Mouse (Mus musculus) MEL (cell line): ENCODE measurements around the gene Ankmy2. TPM values are rescaled to one million over a fixed set of nuclear protein-coding genes. Genes with fewer than 3 reads are reported as not detected.

Source experiments
- DNase-seq: peaks from one replicate; pipeline ENCODE4 v3.0.0; 2011; ENCODE audit warnings: low read depth, low spot score
- H3K27ac ChIP-seq: 2 replicates; pipeline ENCODE4 v1.5.1; 2012; ENCODE audit warnings: low read depth, mild to moderate bottlenecking, control low read depth, low read length, moderate library complexity; ENCODE audit not compliant: control insufficient read depth
- H3K27me3 ChIP-seq, 2 experiments: fragments of 150-350 bp in 1 of 2; sonication (generic) in 1 of 2; 2 replicates each; pipeline ENCODE4 v1.6.1; 2012; ENCODE audit warnings: low read length in 2 of 2, mild to moderate bottlenecking in 2 of 2, improper control_type of control experiment in 1 of 2, moderate library complexity in 1 of 2; ENCODE audit not compliant: insufficient read depth in 2 of 2, control insufficient read depth in 1 of 2
- H3K36me3 ChIP-seq, 2 experiments: 2 replicates each; pipeline ENCODE4 v1.6.1; 2012 to 2014; ENCODE audit warnings: low read length in 2 of 2, improper control_type of control experiment in 1 of 2, inconsistent platforms in 1 of 2, mild to moderate bottlenecking in 1 of 2; ENCODE audit not compliant: insufficient read depth in 2 of 2, control insufficient read depth in 1 of 2
- H3K4me1 ChIP-seq, 2 experiments: fragments of 150-350 bp in 1 of 2; sonication (generic) in 1 of 2; 2 replicates each; pipeline ENCODE4 v1.6.1; 2012; ENCODE audit warnings: low read length in 2 of 2, improper control_type of control experiment in 1 of 2, mild to moderate bottlenecking in 1 of 2; ENCODE audit not compliant: insufficient read depth in 2 of 2, control insufficient read depth in 1 of 2
- H3K4me3 ChIP-seq, 2 experiments: fragments of 150-350 bp in 1 of 2; sonication (generic) in 1 of 2; 2 replicates each; pipeline ENCODE4 v1.5.1; 2012; ENCODE audit warnings: low read depth in 2 of 2, low read length in 2 of 2, mild to moderate bottlenecking in 2 of 2, moderate library complexity in 2 of 2, control low read depth in 1 of 2, improper control_type of control experiment in 1 of 2; ENCODE audit not compliant: control insufficient read depth in 1 of 2, insufficient read depth in 1 of 2
- H3K79me2 ChIP-seq: 2 replicates; pipeline ENCODE4 v1.6.1; 2012; ENCODE audit warnings: mild to moderate bottlenecking, low read length, moderate library complexity; ENCODE audit not compliant: control insufficient read depth, poor library complexity, insufficient read depth
- H3K9ac ChIP-seq: 2 replicates; pipeline ENCODE4 v1.6.1; 2012; ENCODE audit warnings: low read depth, mild to moderate bottlenecking, control low read depth, low read length, moderate library complexity; ENCODE audit not compliant: control insufficient read depth, poor library complexity, severe bottlenecking
- H3K9me3 ChIP-seq: fragments of 150-350 bp; sonication (generic); replicated peaks from 2 replicates; pipeline ENCODE4 v1.6.1; 2012; ENCODE audit warnings: mild to moderate bottlenecking, low read length, improper control_type of control experiment, moderate library complexity; ENCODE audit not compliant: insufficient read depth
- BHLHE40 ChIP-seq: IDR thresholded peaks from 2 replicates; pipeline ENCODE4 v1.6.1; 2012; ENCODE audit warnings: low read depth, mild to moderate bottlenecking, inconsistent platforms, low read length, improper control_type of control experiment, borderline replicate concordance
- CHD1 ChIP-seq: IDR thresholded peaks from 2 replicates; pipeline ENCODE4 v1.6.1; 2012; ENCODE audit warnings: low read depth, mild to moderate bottlenecking, inconsistent platforms, low read length, improper control_type of control experiment
- CTCF ChIP-seq, 3 experiments: IDR thresholded peaks in 2 of 3; conservative IDR thresholded peaks in 1 of 3; 2 replicates each; pipeline ENCODE4 v1.5.1; 2011 to 2012; ENCODE audit warnings: low read length in 3 of 3, low read depth in 2 of 3, mild to moderate bottlenecking in 2 of 3, improper control_type of control experiment in 1 of 3, inconsistent platforms in 1 of 3, mixed read lengths in 1 of 3, moderate library complexity in 1 of 3; ENCODE audit not compliant: control insufficient read depth in 1 of 3, insufficient read depth in 1 of 3, poor library complexity in 1 of 3, severe bottlenecking in 1 of 3
- E2F4 ChIP-seq: IDR thresholded peaks from 2 replicates; pipeline ENCODE4 v1.6.1; 2011; ENCODE audit warnings: low read depth, low read length, improper control_type of control experiment, borderline replicate concordance
- ELF1 ChIP-seq: IDR thresholded peaks from 2 replicates; pipeline ENCODE4 v1.6.1; 2014; ENCODE audit warnings: low read depth, mild to moderate bottlenecking, inconsistent platforms, low read length, improper control_type of control experiment, moderate library complexity
- ETS1 ChIP-seq: IDR thresholded peaks from 2 replicates; pipeline ENCODE4 v1.6.1; 2012; ENCODE audit warnings: low read depth, mild to moderate bottlenecking, inconsistent platforms, low read length, improper control_type of control experiment, moderate library complexity
- GATA1 ChIP-seq: IDR thresholded peaks from 2 replicates; pipeline ENCODE4 v1.6.1; 2011; ENCODE audit warnings: low read depth, low read length, improper control_type of control experiment
- HCFC1 ChIP-seq: IDR thresholded peaks from 2 replicates; pipeline ENCODE4 v1.6.1; 2012; ENCODE audit warnings: low read depth, mild to moderate bottlenecking, inconsistent platforms, low read length, improper control_type of control experiment, moderate library complexity
- MAFK ChIP-seq: IDR thresholded peaks from 2 replicates; pipeline ENCODE4 v1.6.1; 2011; ENCODE audit warnings: low read depth, mild to moderate bottlenecking, low read length, improper control_type of control experiment, borderline replicate concordance
- MAX ChIP-seq: IDR thresholded peaks from 2 replicates; pipeline ENCODE4 v1.6.1; 2011; ENCODE audit warnings: low read length, improper control_type of control experiment
- MAZ ChIP-seq: IDR thresholded peaks from 2 replicates; pipeline ENCODE4 v1.6.1; 2012; ENCODE audit warnings: low read depth, mild to moderate bottlenecking, inconsistent platforms, low read length, improper control_type of control experiment
- MEF2A ChIP-seq: IDR thresholded peaks from 2 replicates; pipeline ENCODE4 v1.6.1; 2014; ENCODE audit warnings: low read depth, mild to moderate bottlenecking, inconsistent platforms, low read length, improper control_type of control experiment; ENCODE audit not compliant: poor library complexity, insufficient replicate concordance, severe bottlenecking; ENCODE audit errors: extremely low read depth
- MXI1 ChIP-seq: IDR thresholded peaks from 2 replicates; pipeline ENCODE4 v1.6.1; 2011; ENCODE audit warnings: mild to moderate bottlenecking, low read depth, low read length, improper control_type of control experiment
- MYB ChIP-seq: IDR thresholded peaks from 2 replicates; pipeline ENCODE4 v1.6.1; 2011; ENCODE audit warnings: mild to moderate bottlenecking, low read depth, low read length, improper control_type of control experiment
- NELFE ChIP-seq: IDR thresholded peaks from 2 replicates; pipeline ENCODE4 v1.6.1; 2011; ENCODE audit warnings: low read depth, low read length, improper control_type of control experiment
- NRF1 ChIP-seq: IDR thresholded peaks from 2 replicates; pipeline ENCODE4 v1.6.1; 2014; ENCODE audit warnings: low read depth, mild to moderate bottlenecking, inconsistent platforms, low read length, improper control_type of control experiment, moderate library complexity; ENCODE audit not compliant: poor library complexity, insufficient read depth, severe bottlenecking
- POLR2AphosphoS5 ChIP-seq: IDR thresholded peaks from 2 replicates; pipeline ENCODE4 v1.6.1; 2012; ENCODE audit warnings: low read depth, borderline replicate concordance, mild to moderate bottlenecking, inconsistent platforms, low read length, moderate library complexity, mixed read lengths
- RCOR1 ChIP-seq: IDR thresholded peaks from 2 replicates; pipeline ENCODE4 v1.6.1; 2012; ENCODE audit warnings: low read depth, mild to moderate bottlenecking, inconsistent platforms, low read length, improper control_type of control experiment
- SMC3 ChIP-seq: IDR thresholded peaks from 2 replicates; pipeline ENCODE4 v1.6.1; 2011; ENCODE audit warnings: low read depth, low read length, improper control_type of control experiment
- TAL1 ChIP-seq: IDR thresholded peaks from 2 replicates; pipeline ENCODE4 v1.6.1; 2012; ENCODE audit warnings: mild to moderate bottlenecking, inconsistent platforms, low read length, moderate library complexity, mixed read lengths
- TCF12 ChIP-seq: IDR thresholded peaks from 2 replicates; pipeline ENCODE4 v1.6.1; 2014; ENCODE audit warnings: low read depth, mild to moderate bottlenecking, inconsistent platforms, low read length, improper control_type of control experiment, moderate library complexity
- UBTF ChIP-seq: IDR thresholded peaks from 2 replicates; pipeline ENCODE4 v1.6.1; 2012; ENCODE audit warnings: low read depth, mild to moderate bottlenecking, inconsistent platforms, low read length, improper control_type of control experiment, moderate library complexity, borderline replicate concordance; ENCODE audit not compliant: insufficient read depth
- USF1 ChIP-seq: IDR thresholded peaks from 2 replicates; pipeline ENCODE4 v1.6.1; 2014; ENCODE audit warnings: low read depth, mild to moderate bottlenecking, inconsistent platforms, low read length, improper control_type of control experiment, moderate library complexity
- ZKSCAN1 ChIP-seq: IDR thresholded peaks from 2 replicates; pipeline ENCODE4 v1.6.1; 2012; ENCODE audit warnings: low read depth, mild to moderate bottlenecking, inconsistent platforms, low read length, improper control_type of control experiment, moderate library complexity
- ZMIZ1 ChIP-seq: IDR thresholded peaks from 2 replicates; pipeline ENCODE4 v1.6.1; 2012; ENCODE audit warnings: low read depth, mild to moderate bottlenecking, inconsistent platforms, low read length, improper control_type of control experiment, moderate library complexity
- ZNF384 ChIP-seq: IDR thresholded peaks from 2 replicates; pipeline ENCODE4 v1.6.1; 2012; ENCODE audit warnings: low read depth, mild to moderate bottlenecking, inconsistent platforms, low read length, improper control_type of control experiment
- polyA plus RNA-seq, 2 experiments: library from polyadenylated mRNA; stranded (reverse) in 1 of 2; unstranded in 1 of 2; fragments of >175 nt in 1 of 2; fragments of >200 nt in 1 of 2; gene quantifications; 2 replicates each; pipeline versions ENCODE4 v1.2.1 to v1.2.4; 2012; ENCODE audit warnings: low replicate concordance in 2 of 2, low read depth in 1 of 2; ENCODE audit not compliant: insufficient read length in 2 of 2, insufficient read depth in 1 of 2, missing spikeins in 1 of 2
- total RNA-seq: library from RNA; depleted of rRNA; stranded (reverse); fragments of 300-350 nt; gene quantifications from 2 replicates; pipeline ENCODE4 v1.2.3, GENCODE M21; 2012

Ankmy2 gene
- total and polyA plus RNA-seq, 3 experiments, result 14.3 to 15.3 TPM; not detected in 1

DNA sequence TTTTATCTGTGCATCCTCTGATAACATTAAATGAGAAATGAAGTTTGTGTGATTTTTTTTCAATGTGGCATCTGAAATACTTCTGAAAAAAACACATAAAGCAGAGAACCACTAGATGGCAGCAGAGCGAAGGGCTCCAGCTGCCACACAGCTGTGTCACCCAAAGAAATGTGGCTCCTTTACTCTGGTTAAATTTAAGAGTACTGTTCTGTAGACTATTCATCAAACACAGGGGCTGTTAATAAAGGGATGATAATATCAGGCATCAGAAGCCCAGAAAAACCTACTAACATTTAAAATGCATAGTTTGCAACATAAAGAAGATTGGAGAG is 58.2 kb downstream of the Ankmy2 start (continued):
- TF ChIP-seq MAX, result no peak
- no peak for TF ChIP-seq ELF1
- TF ChIP-seq ZKSCAN1, result no peak
- 0 out of 2 replicates have a peak, but pooled peaks have one; percentile 8 for TF ChIP-seq BHLHE40
- no peak for TF ChIP-seq MXI1
- TF ChIP-seq, all 39 proteins: peak for 7

DNA sequence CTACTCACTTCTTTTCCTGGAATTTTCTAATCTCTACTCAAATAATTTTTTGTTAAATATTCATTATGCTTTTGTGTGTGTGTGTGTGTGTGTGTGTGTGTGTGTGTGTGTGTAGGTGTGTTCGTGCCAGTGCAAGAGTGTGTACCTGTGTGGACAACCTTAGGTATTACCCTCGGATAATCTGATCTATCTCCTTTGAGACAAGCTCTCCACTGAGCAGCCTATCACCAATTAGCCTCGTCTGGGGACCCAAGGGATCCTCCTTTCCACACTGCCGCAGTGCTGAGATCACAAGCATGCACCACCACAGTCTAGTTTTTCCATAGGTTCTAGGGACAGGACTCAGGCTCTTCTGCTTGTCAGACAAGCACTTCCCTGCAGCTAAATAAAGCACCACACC is 59.3 kb downstream of the Ankmy2 start:
- TF ChIP-seq MEF2A (no peak), MAX (no peak), ELF1 (no peak), BHLHE40 (no peak), E2F4 (no peak), NELFE (no peak), ZNF384 (no peak)
- TF ChIP-seq, all 39 proteins: peak for 0

DNA sequence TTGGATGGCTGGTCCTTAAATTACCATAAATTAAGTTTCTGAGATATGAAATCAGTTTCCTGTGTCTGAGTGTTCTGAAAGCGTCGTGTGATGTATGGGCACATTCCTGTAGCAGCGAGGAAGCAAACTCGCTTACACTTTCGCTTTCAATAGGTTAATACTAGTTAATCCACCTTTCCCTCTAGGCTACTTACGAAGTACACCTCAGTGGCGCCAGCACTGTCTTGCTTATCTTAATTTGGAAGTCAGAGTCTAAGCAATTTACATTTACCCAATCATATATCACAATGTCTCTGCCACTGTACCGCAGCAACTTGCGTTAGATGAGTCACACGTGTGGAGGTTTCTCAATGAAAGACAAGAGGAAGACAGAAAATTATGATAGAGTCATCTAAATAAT is 60.0 kb downstream of the Ankmy2 start:
- Histone ChIP-seq H3K79me2 (no peaks in the 10 kb centered on the region), H3K36me3 (peaks cover 0 to 3% of the 10 kb centered on the region in 2 experiments; a peak in 1 of 4 replicates), H3K27me3 (no peaks in the 10 kb centered on the region; a peak in 1 of 4 replicates), H3K9me3 (no peaks in the 10 kb centered on the region), H3K27ac (no peak overlapping the region), H3K4me3 (peak overlapping the region; percentile 45 to 68), H3K4me1 (peaks cover 0 to 7% of the 10 kb centered on the region in 2 experiments; a peak in 1 of 4 replicates), H3K9ac (peak overlapping the region; percentile 5; the same call in 1 of the 2 replicates)
- DNase-seq, result peak; percentile 66
- TF ChIP-seq HCFC1 (no peak), UBTF (no peak), ETS1 (no peak), MAZ (no peak), TCF12 (no peak), CTCF (IDR thresholded peaks at IDR 0.05 in 2 of 3, conservative IDR thresholded peaks at IDR 0.05 in 1 of 3; ENCODE audit: control insufficient read depth in 1 of 3, insufficient read depth in 1 of 3, low read depth in 2 of 3, low read length in 3 of 3, poor library complexity in 1 of 3, severe bottlenecking in 1 of 3) (no peak), ZKSCAN1 (no peak), GATA1 (peak; percentile 19; the same call in 1 of the 2 replicates), MYB (no peak), ZMIZ1 (no peak), RCOR1 (no peak), SMC3 (0 out of 2 replicates have a peak, but pooled peaks have one; percentile 9), MXI1 (0 out of 2 replicates have a peak, but pooled peaks have one; percentile 18), POLR2AphosphoS5 (no peak), ZNF384 (no peak), TAL1 (no peak), NRF1 (no peak), USF1 (no peak), CHD1 (no peak), MEF2A (no peak), BHLHE40 (no peak), ELF1 (no peak), MAFK (no peak)

More for the DNA sequence above, 59.3 kb downstream of the Ankmy2 start:
- H3K36me3 ChIP-seq, result peaks cover 0 to 3% of the 10 kb centered on the region in 2 experiments; a peak in 1 of 4 replicates
- H3K27me3 ChIP-seq, result no peaks in the 10 kb centered on the region; a peak in 1 of 4 replicates
- H3K9ac ChIP-seq, result peak overlapping the region; percentile 10; the same call in 1 of the 2 replicates
- DNase-seq, result no peak
- H3K27ac ChIP-seq, result no peak overlapping the region
- peaks cover 0 to 7% of the 10 kb centered on the region in 2 experiments; a peak in 1 of 4 replicates for H3K4me1 ChIP-seq
- H3K4me3 ChIP-seq, result peak overlapping the region; percentile 45 to 68
- H3K9me3 ChIP-seq, result no peaks in the 10 kb centered on the region
- no peaks in the 10 kb centered on the region for H3K79me2 ChIP-seq
